Mouse (Mus musculus): ENCODE results near the gene Amigo3. TPM values are rescaled to one million over a fixed set of nuclear protein-coding genes. Genes with fewer than 3 reads are reported as not detected.
"Not testable (repeated sequence)": the region's sequence is repeated elsewhere in the genome, so short reads cannot be mapped to it uniquely, and the experiment has no call there.

The Amigo3 gene
- 1 to 10 TPM; 1.4 to 1.9 TPM for total RNA-seq (2021)
- long read RNA-seq, experiment 1: 0 reads
- long read RNA-seq, experiment 2, partial matches to known transcripts: 0 of 3 reads
- long read RNA-seq, experiment 2, other reads (novel, unspliced or antisense): 0 of 3 reads

DNA sequence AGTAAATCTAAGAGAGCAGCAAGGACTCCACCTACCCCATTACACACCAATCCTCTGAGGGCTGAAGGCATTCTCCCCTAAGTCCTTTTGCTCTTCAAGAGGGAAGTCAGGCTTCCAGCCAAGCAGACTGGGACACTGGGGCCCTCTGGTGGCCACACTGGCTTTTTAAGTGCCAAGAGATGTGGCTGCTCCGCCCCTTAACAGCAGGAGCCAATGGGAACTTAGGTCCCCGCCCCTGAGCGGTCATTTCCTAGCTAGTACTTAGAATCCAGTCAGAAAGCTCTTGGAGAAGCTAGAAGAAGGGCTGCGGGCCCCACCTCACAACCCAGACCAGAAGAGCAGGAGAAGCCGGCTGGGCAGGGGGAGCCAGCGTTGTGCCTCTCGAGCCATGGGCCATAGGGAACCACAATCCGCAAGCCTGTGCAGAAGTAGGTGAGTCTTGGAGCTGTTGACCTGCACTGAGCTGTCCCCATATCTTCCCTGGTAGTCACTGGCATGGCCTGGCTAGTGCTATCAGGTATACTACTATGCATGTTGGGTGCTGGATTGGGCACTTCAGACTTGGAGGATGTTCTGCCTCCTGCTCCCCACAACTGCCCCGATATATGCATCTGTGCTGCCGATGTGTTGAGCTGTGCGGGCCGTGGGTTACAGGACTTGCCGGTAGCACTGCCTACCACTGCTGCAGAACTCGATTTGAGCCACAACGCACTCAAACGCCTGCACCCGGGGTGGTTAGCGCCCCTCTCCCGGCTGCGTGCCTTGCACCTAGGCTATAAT is at the start of gene Amigo3:
Gene Amigo3 (plus strand): TSS at position 275 of the 780 bp plus-strand sequence.
- intact Hi-C loops (cut with DNase I): loop anchor here (2.0 to 5.0 kb wide), 3 partner anchors 51 to 151 kb away; partner anchors contain the start of gene Ip6k1
- peak; percentile 96 to 98 for DNase-seq

DNA sequence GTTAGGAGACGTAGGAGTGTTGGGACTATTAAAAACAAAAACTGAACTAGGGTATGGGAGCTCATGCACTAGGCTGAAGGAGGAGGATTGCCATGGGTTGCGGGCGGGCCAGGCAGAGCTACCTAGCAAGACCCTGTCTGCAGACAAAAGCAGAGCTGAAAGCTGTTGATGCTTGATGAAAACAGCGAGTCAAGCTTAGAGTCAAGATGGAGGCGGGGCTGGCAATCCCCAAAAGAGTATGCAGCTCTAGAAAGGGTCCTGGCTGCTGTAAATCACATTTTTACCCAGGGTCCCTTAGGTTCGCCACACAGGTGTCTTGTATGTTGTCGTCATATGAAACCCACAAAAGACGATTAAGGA is 49.4 kb upstream of the Amigo3 start:
- intact Hi-C loops (cut with DNase I): loop anchor here (5.0 kb wide), 1 partner anchor 49 kb away; the partner anchor contains the start of gene Amigo3

DNA sequence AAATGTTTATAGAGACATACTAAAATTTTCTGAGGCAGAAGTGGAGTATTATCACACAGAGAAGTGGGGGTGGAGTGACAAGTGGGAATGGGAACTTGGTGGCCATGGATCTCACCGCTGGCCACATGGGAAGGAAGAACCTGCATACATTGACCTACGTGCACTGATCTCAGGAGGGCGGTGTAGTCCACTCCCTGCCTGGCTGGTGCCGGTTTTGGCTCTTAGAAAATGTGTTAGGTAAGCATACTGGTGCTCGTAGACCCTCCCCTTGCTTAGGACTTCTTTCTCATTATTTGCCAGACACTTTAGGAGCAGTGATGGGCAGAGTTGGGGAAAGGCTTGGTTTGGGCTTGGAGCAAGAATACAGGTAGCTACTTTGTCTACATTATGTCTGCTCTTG is 44.9 kb upstream of the Amigo3 start:
- intact Hi-C loops (cut with DNase I): no loop called here

More for the DNA sequence above, 49.4 kb upstream of the Amigo3 start:
- DNase-seq: peak in 1 of 2 experiments; percentile 20

DNA sequence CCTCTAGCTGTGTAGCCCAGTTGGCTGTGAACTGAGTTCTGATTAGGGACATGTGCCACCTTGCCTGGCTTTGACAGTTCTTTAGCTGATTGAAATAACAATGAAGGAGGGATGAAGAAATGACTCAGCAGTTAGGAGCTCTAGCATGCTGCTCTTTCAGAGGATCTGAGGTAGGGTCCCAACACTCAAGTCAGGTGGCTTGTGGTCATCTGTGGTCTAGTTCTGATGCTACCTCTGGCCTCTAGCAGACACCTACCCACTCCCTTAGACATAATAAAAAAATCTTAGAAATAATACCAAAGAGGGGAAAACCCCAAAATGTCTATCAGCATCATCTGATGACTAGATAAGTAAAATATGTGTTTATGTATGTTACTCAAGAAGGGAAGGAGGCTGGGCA is 42.6 kb upstream of the Amigo3 start:
- DNase-seq: no peak
- intact Hi-C loops (cut with DNase I): no loop called here

More for the DNA sequence above, 44.9 kb upstream of the Amigo3 start:
- DNase-seq: no peak

DNA sequence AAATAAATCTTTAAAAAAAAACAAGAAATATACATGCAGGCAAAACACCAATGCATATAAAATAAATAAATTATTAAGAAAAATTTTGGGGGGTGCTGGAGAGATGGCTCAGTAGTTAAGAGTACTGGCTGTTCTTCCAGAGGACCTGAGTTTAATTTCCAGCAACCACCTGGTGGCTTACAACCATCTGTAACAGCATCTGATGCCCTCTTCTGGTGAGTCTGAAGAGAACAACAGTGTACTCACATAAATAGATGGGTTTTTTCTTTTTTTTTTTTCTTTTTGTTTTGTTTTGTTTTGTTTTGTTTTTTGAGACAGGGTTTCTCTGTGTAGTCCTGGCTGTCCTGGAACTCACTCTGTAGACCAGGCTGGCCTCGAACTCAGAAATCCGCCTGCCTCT is 39.4 kb upstream of the Amigo3 start:
- DNase-seq; intact Hi-C loops (cut with DNase I): not testable (repeated sequence)

DNA sequence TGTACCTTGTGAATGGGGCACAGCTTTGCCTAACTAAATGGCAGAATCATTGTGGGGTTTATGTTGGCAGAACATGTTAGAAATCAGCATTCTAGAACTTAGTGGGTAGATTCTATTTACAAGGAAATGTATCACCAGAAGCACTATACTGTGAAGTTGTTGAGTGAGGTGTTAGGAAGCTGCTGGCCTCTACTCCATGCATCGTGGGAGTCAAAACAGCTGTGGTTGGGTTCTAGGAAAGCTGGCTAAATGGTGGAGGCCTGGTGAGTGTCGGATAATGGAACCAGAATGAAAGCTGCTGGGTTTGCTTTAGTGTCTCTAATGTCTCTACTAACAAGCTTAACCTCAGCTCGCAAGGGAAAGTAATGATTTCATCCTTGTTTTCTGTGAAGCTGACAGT is 35.8 kb upstream of the Amigo3 start:
- DNase-seq: no peak

DNA sequence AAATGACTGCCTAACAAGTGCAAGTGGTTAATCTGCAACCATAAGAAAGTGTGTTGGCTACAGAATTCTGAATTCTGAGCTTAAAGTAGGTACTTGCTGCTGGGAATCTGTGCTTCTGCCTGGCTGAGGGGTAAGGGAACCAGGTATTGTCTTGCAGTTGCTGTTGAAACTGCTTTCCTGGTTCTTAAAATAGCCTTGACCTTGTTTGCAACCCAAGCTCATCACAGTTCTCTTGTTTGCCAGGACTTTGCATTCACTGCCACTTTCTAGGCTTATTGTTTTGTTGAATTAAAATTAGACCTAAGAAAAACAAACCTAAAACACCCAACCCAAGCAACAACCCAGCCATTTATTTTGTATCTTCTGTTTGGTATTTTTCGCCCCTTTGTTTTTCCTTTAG is 32.2 kb upstream of the Amigo3 start:
- peak in 1 of 2 experiments; percentile 10 for DNase-seq
- intact Hi-C loops (cut with DNase I): no loop called here

More for the DNA sequence above, 35.8 kb upstream of the Amigo3 start:
- intact Hi-C loops (cut with DNase I): no loop called here

DNA sequence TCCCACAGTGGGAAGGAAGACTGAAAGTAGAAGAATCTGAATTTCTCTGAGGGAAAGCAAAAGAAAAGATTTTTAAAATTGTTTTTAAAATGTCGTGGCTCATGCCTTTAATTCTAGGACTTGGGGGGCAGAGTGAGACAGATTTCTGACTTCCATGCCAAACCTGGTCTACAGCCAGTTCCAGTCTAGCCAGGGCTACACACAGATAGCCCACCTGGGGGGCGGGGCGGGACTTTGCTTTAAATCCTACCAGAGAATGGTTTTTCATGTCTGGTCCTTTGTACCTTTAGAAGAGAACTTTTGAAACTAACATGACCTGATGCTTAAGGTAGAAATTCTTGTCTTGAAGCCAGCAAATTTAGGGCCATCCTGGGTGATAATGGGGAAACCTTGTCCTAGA is 29.7 kb upstream of the Amigo3 start:
- intact Hi-C loops (cut with DNase I): no loop called here
- DNase-seq: no peak

DNA sequence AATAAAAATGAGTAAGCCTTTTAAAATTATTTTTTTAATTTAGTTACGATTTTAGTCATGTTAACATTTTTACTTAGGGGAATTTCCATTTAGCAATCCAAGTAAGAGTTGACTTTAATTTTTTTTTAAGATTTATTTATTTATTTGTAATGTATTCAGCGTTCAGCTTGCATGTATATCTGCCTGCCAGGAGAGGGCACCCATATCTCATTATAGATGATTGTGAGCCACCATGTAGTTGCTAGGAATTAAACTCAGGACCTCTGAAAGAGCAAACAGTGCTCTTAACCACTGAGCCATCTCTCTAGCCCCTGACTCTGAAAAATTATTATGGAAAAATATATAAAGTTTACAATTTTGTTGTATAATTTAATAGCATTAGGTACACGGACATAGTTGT is 26.4 kb upstream of the Amigo3 start:
- intact Hi-C loops (cut with DNase I): no loop called here
- DNase-seq: no peak

DNA sequence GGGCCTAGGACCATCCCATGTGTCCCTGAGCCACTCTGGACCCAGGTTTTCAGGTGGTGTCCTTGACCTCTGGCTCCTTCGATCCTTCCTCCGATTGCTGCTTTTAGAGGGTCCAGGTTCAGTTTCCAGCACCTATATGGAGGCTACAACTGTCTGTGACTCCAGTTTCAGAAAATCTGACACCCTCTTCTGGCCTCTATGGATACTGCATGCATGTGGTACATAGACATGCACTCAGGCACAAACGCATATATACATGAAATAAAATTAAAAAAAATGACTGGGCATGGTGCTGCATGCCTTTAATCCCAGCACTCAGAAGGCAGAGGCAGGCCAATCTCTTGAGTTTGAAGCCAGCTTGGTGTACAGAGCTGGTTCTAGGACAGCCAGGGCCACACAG is 25.1 kb upstream of the Amigo3 start:
- intact Hi-C loops (cut with DNase I): no loop called here
- no peak for DNase-seq

DNA sequence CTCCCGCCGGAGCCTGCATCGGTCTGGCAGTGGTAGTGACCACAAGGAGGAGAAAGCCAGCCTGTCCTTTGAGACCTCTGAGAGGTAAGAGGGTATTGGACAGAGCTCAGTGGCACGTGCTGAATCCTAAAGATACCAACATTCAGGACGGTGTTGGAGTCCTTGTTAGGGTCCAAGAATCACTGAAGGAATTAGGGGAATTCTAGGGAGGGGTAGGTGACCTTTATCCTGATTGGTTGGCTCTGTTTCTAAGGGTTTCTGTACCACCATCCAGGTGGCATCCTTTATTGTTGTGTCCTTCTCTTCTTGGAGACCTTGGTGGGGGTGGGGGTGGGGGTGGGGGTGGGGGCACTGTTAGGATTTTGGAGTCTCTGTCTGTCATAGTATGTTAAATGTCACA is 20.8 kb upstream of the Amigo3 start:
- no peak for DNase-seq

DNA sequence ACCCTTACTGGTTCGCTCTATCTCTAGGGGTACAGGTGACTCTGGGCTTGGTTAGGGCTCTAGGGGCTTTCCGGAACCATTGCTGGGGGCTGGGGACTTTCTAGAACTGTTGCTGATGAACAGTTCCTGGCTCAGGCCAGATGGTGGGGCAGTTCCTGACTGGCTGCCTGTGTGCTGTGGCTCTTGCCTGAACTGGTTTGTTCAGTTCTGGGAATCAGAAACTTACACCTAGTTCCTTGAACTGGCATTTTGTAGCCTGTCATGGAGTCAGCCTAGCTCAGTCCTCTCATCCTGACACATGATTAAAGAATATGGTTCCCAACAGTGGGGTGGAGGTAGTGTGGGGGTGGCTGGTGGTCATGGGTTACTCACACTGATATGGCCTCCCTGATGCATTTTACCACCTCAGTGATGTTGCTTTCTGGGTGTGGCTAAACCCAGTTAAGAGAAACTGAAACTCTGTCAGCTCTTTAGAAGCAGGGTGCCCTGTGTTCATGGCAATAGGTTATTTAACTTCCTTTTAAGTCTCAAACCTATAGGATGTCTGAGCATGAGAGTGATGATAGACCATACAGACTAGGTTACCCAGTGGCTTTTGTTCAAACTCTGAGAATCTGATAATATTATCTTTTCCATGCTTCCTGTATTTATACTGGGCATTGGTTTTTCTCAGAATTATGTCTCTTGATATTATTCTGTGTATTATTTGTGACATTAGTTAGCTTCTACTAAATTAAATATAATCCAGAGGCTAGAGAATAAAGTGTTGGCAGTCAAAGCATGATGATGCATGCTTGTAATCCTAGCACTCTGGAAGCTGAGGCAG is 17.4 kb upstream of the Amigo3 start:
- intact Hi-C loops (cut with DNase I): no loop called here
- DNase-seq: no peak

More for the DNA sequence above, 20.8 kb upstream of the Amigo3 start:
- intact Hi-C loops (cut with DNase I): no loop called here

DNA sequence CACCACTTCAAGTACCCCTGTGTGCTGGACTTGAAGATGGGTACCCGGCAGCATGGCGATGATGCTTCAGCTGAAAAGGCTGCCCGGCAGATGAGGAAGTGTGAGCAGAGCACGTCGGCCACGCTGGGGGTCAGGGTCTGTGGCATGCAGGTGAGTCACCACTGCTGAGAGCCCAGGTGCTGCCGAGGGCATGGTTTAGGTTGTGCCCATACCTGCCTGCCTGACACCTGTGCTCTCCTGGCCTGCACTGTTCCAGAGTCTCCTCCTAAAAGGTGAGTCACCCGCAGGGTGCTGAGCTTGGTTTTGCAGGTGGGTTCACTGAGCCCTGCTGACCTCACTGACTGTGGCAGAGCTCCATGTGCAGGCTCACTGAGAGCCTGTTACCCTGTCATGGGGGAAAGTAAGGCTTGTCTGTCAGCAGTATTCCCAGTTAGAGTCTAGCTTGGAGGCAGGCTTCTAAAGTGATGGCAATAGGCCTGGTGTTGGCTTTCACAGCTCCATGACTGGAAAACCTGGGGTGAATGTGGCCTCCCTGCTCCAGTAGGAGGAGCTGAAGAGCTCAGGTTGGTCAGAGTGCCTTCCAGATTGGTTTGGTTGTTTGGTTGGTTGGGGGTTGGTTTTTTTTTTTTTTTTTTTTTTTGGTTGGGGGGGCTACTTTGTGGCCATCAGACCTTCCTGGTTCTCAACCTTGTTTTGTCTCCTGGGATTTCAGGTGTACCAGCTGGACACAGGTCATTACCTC is 8.0 kb upstream of the Amigo3 start:
- no peak for DNase-seq

DNA sequence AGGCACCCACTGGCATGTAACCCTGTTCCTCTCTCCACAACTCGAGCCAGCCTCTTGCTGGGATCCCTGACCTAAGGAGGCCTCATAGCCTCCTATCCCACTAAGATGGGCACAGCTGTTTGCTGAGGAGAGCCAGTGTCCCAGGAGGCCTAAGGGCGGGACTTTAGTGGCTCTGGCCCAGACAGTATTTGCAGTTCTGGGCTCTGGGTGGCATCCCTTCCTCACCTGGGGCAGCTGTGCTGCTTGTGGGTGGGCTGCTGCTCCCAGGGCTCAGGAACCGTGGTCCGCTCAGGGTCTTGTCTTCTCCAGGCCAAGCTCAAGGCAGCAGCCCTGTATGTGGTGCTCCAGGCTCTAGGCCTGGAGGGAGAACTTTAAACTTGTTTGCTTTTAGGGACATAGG is 6.4 kb upstream of the Amigo3 start:
- no peak for DNase-seq
- intact Hi-C loops (cut with DNase I): no loop called here

More for the DNA sequence above, 8.0 kb upstream of the Amigo3 start:
- intact Hi-C loops (cut with DNase I): no loop called here

DNA sequence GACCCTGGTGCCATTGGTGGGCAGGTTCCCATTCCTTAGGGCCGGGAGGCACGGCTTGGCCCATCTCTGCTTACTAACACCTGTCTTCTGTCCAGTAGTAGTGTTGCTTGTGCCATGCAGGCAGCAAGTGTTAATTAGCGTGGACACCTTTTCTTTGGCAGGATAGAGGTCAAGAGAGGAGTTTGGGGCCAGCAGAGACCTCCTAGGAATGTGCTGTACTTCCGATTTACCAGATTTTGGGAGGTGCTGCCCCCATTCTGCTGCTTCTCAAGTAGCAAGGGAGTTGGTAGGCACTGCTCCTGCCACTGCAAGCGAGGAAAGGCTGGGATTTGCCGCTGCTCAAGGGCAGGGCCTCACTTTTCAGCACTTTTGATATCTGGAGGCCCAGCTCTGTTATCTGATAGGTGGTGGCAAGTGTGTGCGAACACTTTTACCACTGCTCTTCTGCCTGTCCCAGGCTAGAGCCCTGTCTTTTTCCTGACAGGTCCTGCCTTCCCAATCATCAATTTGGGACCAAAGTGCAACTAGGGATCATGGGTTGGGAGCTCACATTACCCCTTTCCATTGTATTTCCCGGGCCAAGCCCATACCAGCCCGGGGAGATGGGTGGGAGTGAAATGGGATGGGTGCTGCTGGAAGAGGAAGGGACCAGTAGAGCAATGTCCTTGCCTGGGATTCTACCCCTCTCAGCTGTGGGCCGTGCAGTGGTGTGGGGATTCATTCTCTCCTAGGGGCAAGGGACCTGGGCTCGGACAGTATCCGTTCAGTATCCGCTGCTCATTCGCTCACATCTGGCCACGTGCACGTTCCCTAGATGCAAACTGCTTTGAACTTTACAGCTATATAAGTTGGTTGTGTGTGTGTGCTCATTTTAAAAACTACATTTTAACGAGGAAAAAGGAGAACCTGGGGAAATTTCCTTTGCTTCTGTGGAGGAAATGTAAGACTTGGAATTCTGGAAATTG is 5.1 kb upstream of the Amigo3 start:
- intact Hi-C loops (cut with DNase I): no loop called here
- no peak for DNase-seq

DNA sequence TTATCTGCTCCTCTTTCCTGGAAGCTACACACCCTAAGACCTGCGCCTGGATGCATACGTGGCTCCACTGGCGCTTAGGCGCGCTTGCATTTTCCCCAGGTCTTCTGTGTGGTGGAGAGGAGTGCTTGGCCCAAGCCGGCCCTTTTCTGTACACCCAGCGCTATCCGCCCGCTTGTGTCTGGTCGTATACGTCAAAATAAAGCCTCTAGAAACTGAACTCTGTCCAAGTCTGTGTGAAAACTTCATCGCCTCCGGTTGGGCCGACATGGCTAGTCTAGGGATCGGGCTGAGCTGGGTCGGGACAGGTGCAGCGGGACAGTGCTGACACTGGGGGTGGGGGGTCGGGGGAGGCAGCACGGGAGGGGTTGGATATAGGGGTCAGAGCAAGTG is 4.4 kb upstream of the Amigo3 start:
- no peak for DNase-seq
- intact Hi-C loops (cut with DNase I): no loop called here

DNA sequence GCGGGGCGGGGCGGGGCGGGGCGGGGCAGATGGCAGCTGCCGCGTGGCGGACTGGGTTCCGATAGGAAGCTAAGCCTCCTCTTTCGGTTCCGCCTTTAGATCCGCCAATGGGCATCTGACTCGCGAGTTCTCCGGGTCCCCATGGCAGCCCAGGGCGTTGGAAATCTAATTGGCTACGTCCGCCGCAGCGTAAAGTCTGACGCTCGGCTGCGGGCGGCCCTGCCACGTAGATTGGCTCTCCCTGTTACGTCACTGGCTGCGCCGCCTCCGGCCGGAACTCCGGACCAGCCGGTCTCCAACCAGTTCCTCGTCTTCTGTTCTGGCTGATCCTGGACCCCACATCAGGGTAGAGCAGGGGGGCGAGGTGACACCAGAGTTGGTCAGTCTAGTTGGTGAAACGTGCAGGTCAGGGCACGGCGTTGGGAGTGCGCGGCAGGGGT is 3.9 kb upstream of the Amigo3 start, which contains the start of gene Gmppb:
Gene Gmppb (plus strand): TSS at position 227 of the 440 bp plus-strand sequence.
- intact Hi-C loops (cut with DNase I): no loop called here
- DNase-seq: peak; percentile 94 to 96

DNA sequence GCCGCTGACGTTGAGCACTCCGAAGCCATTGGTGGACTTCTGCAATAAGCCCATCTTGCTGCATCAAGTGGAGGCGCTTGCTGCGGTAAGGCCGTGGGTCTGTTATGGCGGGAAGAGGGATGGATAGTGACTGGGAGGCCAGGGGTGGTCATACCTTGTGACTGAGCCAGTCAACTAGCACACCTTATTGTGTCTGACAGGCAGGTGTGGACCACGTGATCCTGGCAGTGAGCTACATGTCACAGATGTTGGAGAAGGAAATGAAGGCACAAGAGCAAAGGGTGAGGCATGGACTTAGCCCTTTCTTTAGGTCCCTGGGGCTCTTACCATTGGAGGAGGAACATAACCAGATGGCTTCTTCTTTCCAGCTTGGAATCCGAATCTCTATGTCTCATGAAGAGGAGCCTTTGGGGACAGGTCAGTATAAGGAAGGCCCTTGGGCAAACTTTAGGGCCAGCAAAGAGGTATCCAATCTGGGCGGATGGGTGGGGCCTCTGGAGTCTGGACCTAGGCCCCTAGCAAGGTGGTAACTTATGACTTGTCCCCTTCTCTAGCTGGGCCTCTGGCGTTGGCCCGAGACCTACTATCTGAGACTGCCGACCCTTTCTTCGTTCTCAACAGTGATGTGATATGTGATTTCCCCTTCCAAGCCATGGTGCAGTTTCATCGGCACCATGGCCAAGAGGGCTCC is 3.3 kb upstream of the Amigo3 start:
- intact Hi-C loops (cut with DNase I): loop anchor here (5.0 kb wide), 2 partner anchors 47 to 147 kb away; partner anchors contain the start of gene Ip6k1
- no peak for DNase-seq

Data from heart, postnatal 14 days (tissue).